Mouse (Mus musculus) MEL (cell line): ENCODE data around the gene Parva.

ENCODE experiments used
- CTCF ChIP-seq, 3 experiments: IDR thresholded peaks in 2 of 3; conservative IDR thresholded peaks in 1 of 3; 2 replicates each; pipeline ENCODE4 v1.5.1; 2011 to 2012; ENCODE audit warnings: low read length in 3 of 3, low read depth in 2 of 3, mild to moderate bottlenecking in 2 of 3, improper control_type of control experiment in 1 of 3, inconsistent platforms in 1 of 3, mixed read lengths in 1 of 3, moderate library complexity in 1 of 3; ENCODE audit not compliant: control insufficient read depth in 1 of 3, insufficient read depth in 1 of 3, poor library complexity in 1 of 3, severe bottlenecking in 1 of 3
- E2F4 ChIP-seq: IDR thresholded peaks from 2 replicates; pipeline ENCODE4 v1.6.1; 2011; ENCODE audit warnings: low read depth, low read length, improper control_type of control experiment, borderline replicate concordance
- MXI1 ChIP-seq: IDR thresholded peaks from 2 replicates; pipeline ENCODE4 v1.6.1; 2011; ENCODE audit warnings: mild to moderate bottlenecking, low read depth, low read length, improper control_type of control experiment
- TAL1 ChIP-seq: IDR thresholded peaks from 2 replicates; pipeline ENCODE4 v1.6.1; 2012; ENCODE audit warnings: mild to moderate bottlenecking, inconsistent platforms, low read length, moderate library complexity, mixed read lengths

- TF ChIP-seq CTCF (IDR thresholded peaks at IDR 0.05 in 2 of 3, conservative IDR thresholded peaks at IDR 0.05 in 1 of 3; ENCODE audit: control insufficient read depth in 1 of 3, insufficient read depth in 1 of 3, low read depth in 2 of 3, low read length in 3 of 3, poor library complexity in 1 of 3, severe bottlenecking in 1 of 3): no peak
- TF ChIP-seq TAL1: no peak
- TF ChIP-seq MXI1: no peak
- no peak for TF ChIP-seq E2F4
These were observed 48.8 kb upstream of the Parva start for GRCm38 (mm10) chr7:112378476-112378875.
